Mouse (Mus musculus) lung, embryonic 14.5 days (tissue): ENCODE measurements around the gene Brsk1. TPM values are rescaled to one million over a fixed set of nuclear protein-coding genes. Genes with fewer than 3 reads are reported as not detected.

Experiments
- ATAC-seq: fragments of 200-750 bp; cut with Nextera tagmentation; 2 replicates; pipeline ENCODE4 v1.8.0; 2017; ENCODE audit warnings: mild to moderate bottlenecking, moderate TSS enrichment, moderate library complexity; ENCODE audit not compliant: insufficient read depth
- DNase-seq: peaks from one replicate; pipeline ENCODE4 v3.0.0-alpha.2; 2015
- H3K27ac ChIP-seq: fragments of 300-500 bp; sonication (generic); 2 replicates; pipeline ENCODE4 v1.5.1; 2014; ENCODE audit warnings: low read depth, mild to moderate bottlenecking, moderate library complexity
- H3K27me3 ChIP-seq: fragments of 300-500 bp; sonication (generic); 2 replicates; pipeline ENCODE4 v1.6.1; 2014; ENCODE audit warnings: low read length, control low read depth; ENCODE audit not compliant: insufficient read depth
- H3K36me3 ChIP-seq: fragments of 300-500 bp; sonication (generic); 2 replicates; pipeline ENCODE4 v1.6.1; 2014; ENCODE audit warnings: control low read depth; ENCODE audit not compliant: insufficient read depth
- H3K4me1 ChIP-seq: fragments of 300-500 bp; sonication (generic); 2 replicates; pipeline ENCODE4 v1.6.1; 2014; ENCODE audit warnings: antibody characterized with exemption, control low read depth; ENCODE audit not compliant: insufficient read depth
- H3K4me2 ChIP-seq: fragments of 300-500 bp; sonication (generic); 2 replicates; pipeline ENCODE4 v1.6.1; 2014; ENCODE audit warnings: mild to moderate bottlenecking
- H3K4me3 ChIP-seq: fragments of 300-500 bp; sonication (generic); 2 replicates; pipeline ENCODE4 v1.5.1; 2014; ENCODE audit warnings: low read depth, low read length
- H3K9ac ChIP-seq: fragments of 300-500 bp; sonication (generic); 2 replicates; pipeline ENCODE4 v1.6.1; 2014
- H3K9me3 ChIP-seq: fragments of 300-500 bp; sonication (generic); 2 replicates; pipeline ENCODE4 v1.6.1; 2016; ENCODE audit warnings: low read depth, low read length, control low read depth
- CTCF ChIP-seq: IDR thresholded peaks from 2 replicates; pipeline ENCODE4 v1.5.1; 2016; ENCODE audit warnings: antibody characterized with exemption, low read depth
- WGBS: fragments of 180-500 bp; shearing (Covaris S2); extraction: QIAGEN DNeasy Blood & Tissue Kit; methylation state at CpG from one replicate; pipeline ENCODE4 v1.1.7; 2014; 5-methylcytosine and 5-hydroxymethylcytosine counted together
- polyA plus RNA-seq: library from polyadenylated mRNA; unstranded; fragments of >200 nt; fragmentation: Nextera tagmentation; extraction: Ambion mirVana; gene quantifications from 2 replicates; pipeline ENCODE4 v1.2.1, GENCODE M21; 2014

Brsk1 gene
- polyA plus RNA-seq, 1 experiment from 2014 or later, result 1.6 TPM

GRCm38 (mm10) chr7:4683307-4683706 lies 7.1 kb upstream of the Brsk1 start:
- no peaks in the 10 kb centered on the region for H3K27me3 ChIP-seq
- no peak overlapping the region for H3K27ac ChIP-seq
- H3K4me2 ChIP-seq, result no peak overlapping the region
- H3K9me3 ChIP-seq, result no peaks in the 10 kb centered on the region
- no peak overlapping the region for H3K9ac ChIP-seq
- no peak for TF ChIP-seq CTCF
- DNase-seq (no peak), ATAC-seq (no peak)
- H3K36me3 ChIP-seq, result peaks cover 29% of the 10 kb centered on the region; the same call in 1 of the 2 replicates
- WGBS, result 87% methylated on average over 5 of the region's 5 CpGs
- no peak overlapping the region for H3K4me3 ChIP-seq
- no peaks in the 10 kb centered on the region for H3K4me1 ChIP-seq

- Histone ChIP-seq H3K27ac (peak overlapping the region; percentile 68; the same call in 1 of the 2 replicates), H3K4me2 (peak overlapping the region; percentile 69), H3K9me3 (no peaks in the 10 kb centered on the region), H3K27me3 (no peaks in the 10 kb centered on the region), H3K36me3 (peaks cover 24% of the 10 kb centered on the region; the same call in 1 of the 2 replicates), H3K4me1 (no peaks in the 10 kb centered on the region), H3K9ac (peak overlapping the region; percentile 46), H3K4me3 (peak overlapping the region; percentile 71)
- WGBS, result 4% methylated on average over 13 of the region's 13 CpGs
- DNase-seq (no peak), ATAC-seq (peak; percentile 1; the same call in 1 of the 2 replicates)
- TF ChIP-seq CTCF, result peak; percentile 16; the same call in 1 of the 2 replicates
These were observed 6.2 kb upstream of the Brsk1 start for GRCm38 (mm10) chr7:4684203-4684602.

- no peak for TF ChIP-seq CTCF
- DNase-seq, result peak; percentile 98
- H3K36me3 ChIP-seq, result peaks cover 22% of the 10 kb centered on the region; the same call in 1 of the 2 replicates
- H3K27me3 ChIP-seq, result no peaks in the 10 kb centered on the region
- WGBS, result under 1% methylated on average over 32 of the region's 32 CpGs
- H3K4me3 ChIP-seq, result peak within 1 kb of the TSS; percentile 71
- ATAC-seq, result peak; percentile 99
- peak within 1 kb of the TSS; percentile 68 for H3K27ac ChIP-seq
- H3K9ac ChIP-seq, result peak within 1 kb of the TSS; percentile 46
- no peaks in the 10 kb centered on the region for H3K4me1 ChIP-seq
- H3K9me3 ChIP-seq, result no peaks in the 10 kb centered on the region
- peak within 1 kb of the TSS; percentile 69 for H3K4me2 ChIP-seq
These were observed 5.6 kb upstream of the Brsk1 start, which contains the start of gene Hspbp1 for GRCm38 (mm10) chr7:4684632-4685417. Gene Hspbp1 (minus strand): TSS chr7:4685068.

GRCm38 (mm10) chr7:4690951-4691653 lies 698 bp downstream of the Brsk1 start:
- Histone ChIP-seq H3K4me3 (peak overlapping the region; percentile 84), H3K4me2 (peak overlapping the region; percentile 81), H3K27me3 (no peaks in the 10 kb centered on the region), H3K4me1 (no peaks in the 10 kb centered on the region), H3K9ac (peak overlapping the region; percentile 99), H3K27ac (peak overlapping the region; percentile 84), H3K36me3 (peaks cover 23% of the 10 kb centered on the region), H3K9me3 (no peaks in the 10 kb centered on the region)
- DNase-seq (peak; percentile 19), ATAC-seq (peak; percentile 67)
- 4% methylated on average over 25 of the region's 35 CpGs for WGBS
- no peak for TF ChIP-seq CTCF

GRCm38 (mm10) chr7:4693004-4693403 lies 2.6 kb downstream of the Brsk1 start:
- no peak for TF ChIP-seq CTCF
- DNase-seq (no peak), ATAC-seq (no peak)
- H3K4me1 ChIP-seq, result no peaks in the 10 kb centered on the region
- H3K36me3 ChIP-seq, result peaks cover 33% of the 10 kb centered on the region
- no peak overlapping the region for H3K4me2 ChIP-seq
- H3K4me3 ChIP-seq, result no peak overlapping the region
- no peak overlapping the region for H3K9ac ChIP-seq
- H3K27ac ChIP-seq, result no peak overlapping the region
- 83% methylated on average over 6 of the region's 6 CpGs for WGBS
- no peaks in the 10 kb centered on the region for H3K27me3 ChIP-seq
- no peaks in the 10 kb centered on the region for H3K9me3 ChIP-seq

- Histone ChIP-seq H3K36me3 (peaks cover 58% of the 10 kb centered on the region), H3K9ac (no peak overlapping the region), H3K4me1 (no peaks in the 10 kb centered on the region), H3K4me2 (no peak overlapping the region), H3K4me3 (no peak overlapping the region), H3K27me3 (no peaks in the 10 kb centered on the region), H3K9me3 (no peaks in the 10 kb centered on the region), H3K27ac (no peak overlapping the region)
- no peak for TF ChIP-seq CTCF
- WGBS, result 48% methylated on average over 8 of the region's 8 CpGs
- no peak for ATAC-seq
- DNase-seq, result no peak
These were observed 11.9 kb downstream of the Brsk1 start for GRCm38 (mm10) chr7:4702334-4702733.

- DNase-seq (no peak), ATAC-seq (no peak)
- Histone ChIP-seq H3K27ac (no peak overlapping the region), H3K4me1 (no peaks in the 10 kb centered on the region), H3K9me3 (no peaks in the 10 kb centered on the region), H3K27me3 (no peaks in the 10 kb centered on the region), H3K36me3 (peaks cover 59% of the 10 kb centered on the region), H3K9ac (no peak overlapping the region), H3K4me3 (no peak overlapping the region), H3K4me2 (no peak overlapping the region)
- TF ChIP-seq CTCF, result no peak
- 83% methylated on average over 7 of the region's 7 CpGs for WGBS
These were observed 12.8 kb downstream of the Brsk1 start for GRCm38 (mm10) chr7:4703195-4703594.
